Mouse (Mus musculus): Measurements from ENCODE around the gene Gm10945. TPM values are rescaled to one million over a fixed set of nuclear protein-coding genes. Genes with fewer than 3 reads are reported as not detected.

Gm10945 gene
- polyA plus RNA-seq (2014; fragmentation: Illumina TruSeq; extraction: RNeasy Lipid Tissue Mini Kit (QIAGEN cat#74804); ENCODE audit: low read depth, low replicate concordance), result not detected

GRCm38 (mm10) chr10:6761287-6761811 is at the start of gene Gm10945:
Gene Gm10945, minus strand, starts transcription at chr10:6761761.

GRCm38 (mm10) chr10:6758206-6758605 is 3.4 kb downstream of the Gm10945 start, which contains the start of gene Oprm1:
Gene Oprm1, plus strand, starts transcription at chr10:6758506.

Other genes with a start within 250 kb of the Gm10945 start
- gene Oprm1, start 3.3 kb downstream of the Gm10945 start, polyA plus RNA-seq (2014; fragmentation: Illumina TruSeq; extraction: RNeasy Lipid Tissue Mini Kit (QIAGEN cat#74804); ENCODE audit: low read depth, low replicate concordance), result not detected